Mouse (Mus musculus) colon, adult 2 months (tissue): ENCODE measurements around the gene Olfr550. TPM values are rescaled to one million over a fixed set of nuclear protein-coding genes. Genes with fewer than 3 reads are reported as not detected.

Experiments
- polyA plus RNA-seq: library from polyadenylated mRNA; depleted of rRNA; stranded (reverse); fragments of >200 nt; gene quantifications from 2 replicates; pipeline ENCODE4 v1.2.3, GENCODE M21; 2012; rRNA removed

Olfr550 gene
- 0.32 TPM in 1 of 2 replicates, not detected in the other for polyA plus RNA-seq

GRCm38 (mm10) chr7:102571142-102571541 lies at the start of gene Olfr550:
Gene Olfr550, plus strand, starts transcription at chr7:102571442.

DNA sequence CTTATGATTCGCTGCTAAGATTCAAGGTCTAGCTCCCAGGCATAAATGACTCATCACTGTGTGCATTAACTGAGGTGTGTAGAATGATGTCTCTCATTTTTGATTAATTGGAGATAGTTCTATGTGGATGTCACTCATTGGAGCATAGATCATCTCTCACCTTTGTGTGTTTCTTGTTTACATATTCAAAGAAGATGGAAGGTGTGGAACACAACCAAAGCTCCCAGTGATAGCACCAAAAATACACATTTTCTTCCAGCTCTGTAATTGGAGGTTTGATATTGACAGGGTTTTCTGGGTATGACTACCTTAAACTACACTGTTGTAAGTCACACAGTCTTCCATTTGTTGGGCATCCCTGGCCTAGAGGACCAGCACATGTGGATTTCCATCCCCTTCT lies 36.8 kb upstream of the Olfr550 start, which contains the start of gene Olfr547:
TSS of gene Olfr547 (plus strand) at position 301 of the 400 bp plus-strand sequence.

GRCm38 (mm10) chr7:102540596-102540995 lies 30.6 kb upstream of the Olfr550 start, which contains the start of gene Olfr548-ps1:
Gene Olfr548-ps1, plus strand, starts transcription at chr7:102540896.

GRCm38 (mm10) chr7:102549570-102549969 lies 21.7 kb upstream of the Olfr550 start, which contains the start of gene Olfr549:
Gene Olfr549, plus strand, starts transcription at chr7:102549870.

DNA sequence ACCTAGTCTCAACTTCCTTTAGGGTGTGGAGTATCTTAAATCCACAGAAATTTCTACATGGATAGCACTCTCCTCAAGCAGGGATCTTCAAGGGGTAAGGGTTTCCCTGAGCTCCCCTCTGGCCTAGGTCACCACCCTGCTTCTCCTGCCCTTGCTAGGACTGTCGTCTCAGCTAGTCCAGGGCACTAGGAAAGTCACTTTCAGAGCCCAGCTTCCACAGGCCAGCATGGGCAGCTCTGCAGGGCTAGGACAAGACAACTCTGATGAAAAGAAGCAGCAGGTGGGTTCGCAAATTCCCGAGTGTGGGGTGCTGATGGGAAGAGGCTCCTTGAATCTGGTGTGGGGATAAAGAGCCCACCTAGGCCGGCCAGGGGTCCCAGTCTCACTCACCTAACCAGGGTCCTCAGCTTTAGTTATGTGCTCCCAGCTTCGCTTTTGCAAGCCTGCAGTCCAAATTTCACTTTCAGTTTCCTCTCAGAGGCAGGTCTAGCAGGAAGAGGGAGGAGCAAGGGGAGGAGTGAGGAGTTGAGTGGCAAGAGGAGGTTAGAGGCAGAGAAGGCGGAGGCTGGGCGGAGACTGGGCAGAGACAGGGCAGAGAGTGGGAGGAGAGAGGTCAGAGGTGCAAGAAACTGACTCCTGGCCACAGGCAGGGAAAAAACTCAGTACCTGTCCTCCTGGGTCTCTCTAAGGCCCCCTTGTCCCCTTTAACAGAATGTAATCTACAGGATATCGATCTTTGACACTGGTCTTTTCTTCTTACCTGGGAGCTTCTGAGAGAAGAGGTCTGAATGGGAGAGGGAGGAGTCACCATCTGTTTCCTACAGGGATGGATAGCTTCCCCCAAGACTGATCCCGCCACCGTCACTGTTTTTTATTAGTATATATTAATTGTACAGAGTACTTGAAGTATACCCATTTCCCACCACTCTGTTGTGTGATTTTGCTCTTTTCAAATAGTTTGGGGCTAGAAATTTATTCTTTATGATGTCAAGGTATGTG lies 5.9 kb upstream of the Olfr550 start, which contains the start of gene Trim21:
TSS of gene Trim21 (minus strand) at position 488 of the 999 bp plus-strand sequence.

GRCm38 (mm10) chr7:102591786-102592185 lies 20.5 kb downstream of the Olfr550 start, which contains the start of gene Olfr551:
Gene Olfr551, minus strand, starts transcription at chr7:102591886.

DNA sequence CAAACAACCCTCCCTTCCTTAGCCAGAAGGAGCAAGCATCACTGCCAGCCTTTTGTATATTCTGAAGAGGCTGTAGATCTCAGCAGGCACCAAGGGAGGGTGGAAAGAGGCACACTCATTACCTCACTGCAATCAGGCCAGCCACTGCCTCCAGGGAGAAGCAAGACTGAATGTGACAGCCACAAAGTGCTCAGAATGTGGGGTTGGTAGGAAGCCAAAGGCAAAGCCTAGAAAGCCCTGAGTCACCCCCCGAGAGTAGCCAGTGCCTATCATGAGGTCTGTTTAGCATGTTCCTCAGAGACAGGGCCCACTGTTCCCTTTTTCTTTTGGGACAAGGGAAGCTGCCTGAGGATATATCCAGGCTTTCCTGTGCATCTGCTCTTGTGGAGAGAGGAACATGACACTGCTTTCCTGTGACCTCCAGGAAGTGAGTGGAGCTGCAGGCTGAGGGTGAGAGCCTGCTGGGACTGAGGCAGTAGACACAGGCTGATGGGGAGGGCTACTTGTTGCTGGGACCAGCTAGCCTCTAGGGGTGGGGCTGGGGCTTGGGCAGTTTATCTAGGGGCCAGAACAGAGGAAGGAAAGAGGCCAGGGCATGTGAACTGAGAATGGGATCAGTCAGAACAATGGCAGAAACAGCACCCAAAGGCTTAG lies 26.3 kb downstream of the Olfr550 start, which contains the start of gene Olfr552:
TSS of gene Olfr552 (plus strand) at position 393 of the 654 bp plus-strand sequence.

GRCm38 (mm10) chr7:102618118-102618517 lies 46.9 kb downstream of the Olfr550 start, which contains the start of gene Olfr553:
Gene Olfr553, minus strand, starts transcription at chr7:102618218.

Other genes starting within 250 kb of the Olfr550 start
- 6.2 and 7.1 TPM in 2 replicates for gene Rrm1, start 129.7 kb upstream of the Olfr550 start, polyA plus RNA-seq
- not detected in 2 replicates for gene Olfr543, start 89.8 kb upstream of the Olfr550 start, polyA plus RNA-seq
- not detected in 2 replicates for gene Olfr544, start 83.1 kb upstream of the Olfr550 start, polyA plus RNA-seq
- gene Olfr545, start 71.9 kb upstream of the Olfr550 start, polyA plus RNA-seq = not detected in 2 replicates
- gene Olfr547, start 36.7 kb upstream of the Olfr550 start, polyA plus RNA-seq = not detected in 2 replicates
- not detected in 2 replicates for gene Olfr548-ps1, start 30.5 kb upstream of the Olfr550 start, polyA plus RNA-seq
- gene Olfr549, start 21.6 kb upstream of the Olfr550 start, polyA plus RNA-seq = not detected in 2 replicates
- gene Trim21, start 6.0 kb upstream of the Olfr550 start, polyA plus RNA-seq = 3.3 and 3.5 TPM in 2 replicates
- gene Olfr551, start 20.4 kb downstream of the Olfr550 start, polyA plus RNA-seq = not detected in 2 replicates
- not detected in 2 replicates for gene Olfr552, start 26.3 kb downstream of the Olfr550 start, polyA plus RNA-seq
- not detected in 2 replicates for gene Olfr553, start 46.8 kb downstream of the Olfr550 start, polyA plus RNA-seq
- gene Olfr554, start 67.0 kb downstream of the Olfr550 start, polyA plus RNA-seq = not detected in 2 replicates
- not detected in 2 replicates for gene Olfr555, start 87.4 kb downstream of the Olfr550 start, polyA plus RNA-seq
- gene Olfr556, start 93.5 kb downstream of the Olfr550 start, polyA plus RNA-seq = not detected in 2 replicates
- gene Trim68, start 115.9 kb downstream of the Olfr550 start, polyA plus RNA-seq = 10.8 and 13.9 TPM in 2 replicates
- not detected in 2 replicates for gene Olfr557, start 124.5 kb downstream of the Olfr550 start, polyA plus RNA-seq
- 0.90 and 1.6 TPM in 2 replicates for gene Olfr558, start 130.8 kb downstream of the Olfr550 start, polyA plus RNA-seq
- 0.12 and 0.20 TPM in 2 replicates for gene Olfr33, start 147.6 kb downstream of the Olfr550 start, polyA plus RNA-seq
- gene Olfr559, start 156.0 kb downstream of the Olfr550 start, polyA plus RNA-seq = not detected in 2 replicates
- 0.14 and 0.16 TPM in 2 replicates for gene Olfr560, start 187.9 kb downstream of the Olfr550 start, polyA plus RNA-seq
- 7.7 and 9.7 TPM in 2 replicates for gene Olfr78, start 188.0 kb downstream of the Olfr550 start, polyA plus RNA-seq
- gene Olfr561, start 199.8 kb downstream of the Olfr550 start, polyA plus RNA-seq = not detected in 2 replicates
- gene Olfr564, start 232.0 kb downstream of the Olfr550 start, polyA plus RNA-seq = not detected in 2 replicates